Mouse (Mus musculus): ENCODE results near the gene Csrnp2.

The Csrnp2 gene

DNA sequence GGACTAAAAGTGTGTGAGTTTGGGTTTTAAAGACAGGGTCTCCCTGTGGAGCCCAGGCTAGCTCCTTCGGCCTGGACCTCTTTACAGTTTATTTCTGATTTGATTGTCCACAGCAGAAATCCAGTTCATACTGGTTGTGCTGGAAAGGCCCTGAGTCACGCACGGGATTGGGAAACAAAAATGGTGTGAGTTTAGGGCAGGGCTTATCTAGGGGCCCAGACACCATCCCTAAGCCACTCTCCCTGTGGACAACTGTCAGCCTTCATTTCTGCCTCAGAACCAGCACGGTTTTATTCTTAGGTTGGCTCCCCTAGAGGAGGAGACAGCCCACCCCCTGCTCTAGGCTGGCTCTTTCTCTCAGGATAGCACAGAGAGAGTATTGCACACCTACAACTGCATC lies 62.1 kb downstream of the Csrnp2 start:
- no peak for DNase-seq (ENCODE audit: low read depth, low spot score)

DNA sequence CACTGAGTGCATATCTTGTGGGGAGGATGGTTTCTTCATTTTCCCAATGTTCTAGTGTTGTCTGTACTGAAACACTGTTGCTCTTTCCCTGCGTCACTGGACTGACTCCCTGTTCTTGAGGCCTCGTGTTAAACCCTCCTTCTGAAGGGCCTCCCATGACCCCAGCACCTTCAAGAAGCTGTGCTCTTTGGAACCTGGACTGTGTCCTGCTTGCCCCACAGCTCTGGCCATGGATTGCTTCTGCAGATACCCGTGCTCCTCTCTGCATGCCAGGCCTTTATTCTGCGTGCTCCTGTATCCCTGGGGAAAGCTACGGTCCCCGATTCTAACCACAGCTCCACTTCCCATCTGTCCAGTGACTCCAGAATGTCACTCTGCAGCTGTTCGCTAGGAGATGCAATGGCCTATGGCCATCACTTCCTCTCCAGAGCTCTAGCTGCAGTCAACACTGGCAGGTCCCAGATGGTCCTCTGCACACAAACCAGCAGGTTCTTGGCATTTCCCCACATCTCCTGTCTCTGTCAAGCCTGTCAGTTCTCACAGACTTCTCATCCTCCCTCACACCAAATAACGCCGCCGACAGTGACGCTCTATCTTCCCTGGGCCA lies 65.2 kb downstream of the Csrnp2 start:
- DNase-seq (ENCODE audit: low read depth, low spot score) = no peak
